Mouse (Mus musculus) olfactory bulb, adult 2 months (tissue): Measurements from ENCODE around the gene Nlk. TPM values are rescaled to one million over a fixed set of nuclear protein-coding genes. Genes with fewer than 3 reads are reported as not detected.
"Not testable (repeated sequence)": the region's sequence is repeated elsewhere in the genome, so short reads cannot be mapped to it uniquely, and the experiment has no call there.

Source experiments
- H3K27ac ChIP-seq: fragments of 200-500 bp; 2 replicates; pipeline ENCODE4 v1.5.1; 2012; ENCODE audit warnings: low read depth, low read length; ENCODE audit not compliant: insufficient read depth
- H3K4me1 ChIP-seq: fragments of 200-500 bp; 2 replicates; pipeline ENCODE4 v1.6.1; 2012; ENCODE audit warnings: low read length; ENCODE audit not compliant: control insufficient read depth, insufficient read depth
- H3K4me3 ChIP-seq: fragments of 200-500 bp; 2 replicates; pipeline ENCODE4 v1.5.1; 2012; ENCODE audit warnings: mild to moderate bottlenecking, low read depth, low read length, moderate library complexity; ENCODE audit not compliant: insufficient read depth
- CTCF ChIP-seq: fragments of 200-500 bp; IDR thresholded peaks from 2 replicates; pipeline ENCODE4 v1.5.1; 2012; ENCODE audit warnings: low read depth, mild to moderate bottlenecking, low read length, moderate library complexity; ENCODE audit not compliant: insufficient read depth
- POLR2A ChIP-seq: fragments of 200-500 bp; IDR thresholded peaks from 2 replicates; pipeline ENCODE4 v1.6.1; 2012; ENCODE audit warnings: mild to moderate bottlenecking, low read depth, low read length, moderate library complexity; ENCODE audit not compliant: insufficient read depth
- WGBS: fragments of 180-500 bp; shearing (Covaris S2); methylation state at CpG from one replicate; pipeline ENCODE4 v1.1.7; 2018; 5-methylcytosine and 5-hydroxymethylcytosine counted together
- polyA plus RNA-seq: library from polyadenylated mRNA; stranded (reverse); fragments of >200 nt; gene quantifications from 2 replicates; pipeline ENCODE4 v1.2.4, GENCODE M21; 2012; ENCODE audit warnings: low replicate concordance; ENCODE audit not compliant: missing spikeins, insufficient read depth, insufficient read length

Nlk gene
- polyA plus RNA-seq, 1 experiment: not detected

DNA sequence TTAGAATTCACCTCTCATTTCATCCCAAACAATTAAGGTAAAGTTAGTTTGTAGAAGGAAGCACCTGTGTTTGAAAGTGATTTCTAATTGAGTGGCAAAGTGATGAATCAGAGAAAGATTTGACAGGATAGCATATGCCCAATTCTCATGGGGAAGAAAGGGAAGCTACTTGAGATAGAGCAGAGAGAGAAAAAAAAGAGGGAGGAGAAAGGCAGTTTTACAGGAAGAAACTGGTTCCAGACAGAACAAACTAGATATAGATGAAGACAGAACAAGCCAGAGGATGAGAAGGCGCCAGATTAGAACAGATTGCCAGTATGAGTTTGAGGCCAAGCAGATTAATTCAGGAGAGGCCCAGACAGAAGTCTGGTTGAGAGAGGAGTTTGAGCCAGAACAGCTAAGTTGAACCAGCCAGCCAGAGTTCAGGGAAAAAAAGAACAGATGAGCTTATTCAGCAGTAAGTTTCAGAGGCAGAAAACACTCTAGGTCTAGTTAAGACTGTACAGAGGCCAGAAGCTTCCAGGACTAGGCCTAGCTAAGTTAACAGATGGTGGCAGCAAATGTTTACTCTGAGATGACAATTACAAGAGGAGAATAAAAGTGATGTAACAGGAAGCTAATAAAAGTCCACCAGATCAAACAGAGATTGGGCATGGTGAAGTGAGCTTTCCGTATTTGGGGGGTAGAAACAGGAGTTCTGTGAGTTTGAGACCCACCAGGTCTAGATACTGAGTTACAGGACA is 149.3 kb downstream of the Nlk start:
- Histone ChIP-seq H3K4me1 (no peaks in the 10 kb centered on the region), H3K4me3 (no peak overlapping the region), H3K27ac (no peak overlapping the region)
- TF ChIP-seq CTCF (no peak), POLR2A (no peak)
- 99% methylated on average over 2 of the region's 2 CpGs for WGBS

DNA sequence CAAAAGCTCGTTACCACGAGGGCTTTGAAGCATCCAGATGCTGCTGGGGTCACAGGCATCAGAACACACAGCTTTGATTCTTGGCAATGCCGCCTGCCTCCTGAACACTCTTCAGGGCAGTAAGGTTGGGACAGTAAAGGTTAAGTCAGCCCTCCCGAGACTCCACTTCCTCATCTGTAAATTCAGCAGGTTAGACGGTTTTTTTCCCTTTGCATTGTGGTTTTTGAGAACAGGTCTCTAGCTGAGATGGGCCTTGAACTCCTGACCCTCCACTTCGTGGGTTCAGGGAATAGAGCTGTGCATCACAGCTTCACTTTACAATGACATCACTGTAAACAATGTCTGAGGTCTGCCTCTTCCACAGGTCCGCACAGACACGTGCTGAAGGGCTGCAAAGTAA is 152.0 kb downstream of the Nlk start:
- WGBS: 71% methylated on average over 8 of the region's 8 CpGs
- Histone ChIP-seq H3K4me1 (no peaks in the 10 kb centered on the region), H3K4me3 (no peak overlapping the region), H3K27ac (no peak overlapping the region)
- TF ChIP-seq POLR2A (no peak), CTCF (no peak)

DNA sequence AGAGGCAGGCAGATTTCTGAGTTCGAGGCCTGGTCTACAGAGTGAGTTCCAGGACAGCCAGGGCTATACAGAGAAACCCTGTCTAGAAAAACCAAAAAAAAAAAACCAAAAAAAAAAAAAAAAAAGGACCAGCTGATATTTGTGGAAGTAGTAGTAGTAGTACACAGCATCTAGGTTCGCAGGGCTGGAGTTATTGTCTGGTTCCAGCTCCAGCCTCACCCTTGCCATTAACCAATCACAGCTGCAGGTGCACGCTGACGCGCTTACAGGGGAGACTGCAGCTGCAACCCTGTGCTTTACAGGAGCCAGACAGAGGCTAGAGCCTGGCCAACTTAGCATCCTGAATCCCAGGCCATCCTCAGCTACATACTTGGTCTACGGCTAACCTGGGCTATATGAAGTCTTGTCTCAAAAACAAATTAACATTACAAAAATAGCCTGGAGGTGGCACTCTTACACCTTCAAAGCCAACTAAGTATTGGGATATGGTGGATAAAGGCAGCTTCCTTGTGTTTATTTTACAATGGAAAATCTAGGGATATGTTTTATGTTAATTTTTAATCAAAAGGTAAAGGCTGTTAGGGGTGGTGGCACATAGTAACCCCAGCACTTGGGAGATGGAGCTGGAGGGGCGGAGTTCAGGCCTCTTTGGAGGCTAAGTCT is 152.6 kb downstream of the Nlk start:
- Histone ChIP-seq H3K27ac (no peak overlapping the region), H3K4me1 (no peaks in the 10 kb centered on the region), H3K4me3 (no peak overlapping the region)
- 87% methylated on average over 7 of the region's 7 CpGs for WGBS
- TF ChIP-seq POLR2A: no peak
- no peak for TF ChIP-seq CTCF

DNA sequence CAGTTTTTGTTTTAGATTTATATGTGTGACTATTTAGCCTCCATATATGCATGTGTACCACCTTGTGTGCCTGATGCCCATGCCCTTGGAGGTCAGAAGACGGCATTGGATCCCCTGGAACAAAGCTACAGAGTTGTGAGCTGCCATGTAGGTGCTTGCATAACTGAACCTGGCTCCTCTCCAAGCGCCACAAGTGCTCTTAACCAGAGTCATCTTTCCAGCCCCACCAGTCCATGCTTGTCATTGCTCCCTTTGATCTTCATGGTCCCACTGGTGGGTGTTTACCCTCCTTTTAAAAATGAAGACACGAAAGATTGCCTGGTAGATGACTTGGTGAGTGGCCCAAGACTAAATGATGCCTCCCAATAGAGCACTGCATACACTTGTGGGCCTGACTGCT is 156.8 kb downstream of the Nlk start:
- Histone ChIP-seq H3K4me1 (peaks cover 10% of the 10 kb centered on the region), H3K27ac (no peak overlapping the region), H3K4me3 (no peak overlapping the region)
- 85% methylated on average over 3 of the region's 3 CpGs for WGBS
- TF ChIP-seq CTCF (no peak), POLR2A (no peak)

DNA sequence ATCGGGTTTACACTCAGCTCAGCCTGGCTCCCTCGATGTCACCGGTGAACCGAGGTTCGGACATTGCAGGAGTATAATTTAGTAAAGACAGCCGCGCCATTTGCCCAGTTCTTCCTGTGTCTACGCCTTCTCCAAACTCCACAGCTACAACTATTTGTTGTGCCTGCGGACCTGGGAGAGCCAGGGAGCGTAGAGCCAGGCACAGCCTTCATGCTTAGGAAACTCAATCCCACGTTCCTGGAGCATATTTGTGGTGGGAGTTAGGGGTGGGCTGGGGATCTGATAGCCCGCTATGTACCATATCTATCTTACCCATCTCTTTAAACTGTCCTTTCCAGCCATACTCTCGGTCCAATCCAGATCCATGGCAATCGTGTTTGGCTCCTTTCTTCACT is 160.5 kb downstream of the Nlk start:
- H3K4me1 ChIP-seq: peaks cover 10% of the 10 kb centered on the region
- peak overlapping the region; percentile 96 for H3K4me3 ChIP-seq
- 1% methylated on average over 14 of the region's 14 CpGs for WGBS
- 0 out of 2 replicates have a peak overlapping the region, but pooled peaks have one; percentile 34 for H3K27ac ChIP-seq
- TF ChIP-seq POLR2A: no peak
- no peak for TF ChIP-seq CTCF

DNA sequence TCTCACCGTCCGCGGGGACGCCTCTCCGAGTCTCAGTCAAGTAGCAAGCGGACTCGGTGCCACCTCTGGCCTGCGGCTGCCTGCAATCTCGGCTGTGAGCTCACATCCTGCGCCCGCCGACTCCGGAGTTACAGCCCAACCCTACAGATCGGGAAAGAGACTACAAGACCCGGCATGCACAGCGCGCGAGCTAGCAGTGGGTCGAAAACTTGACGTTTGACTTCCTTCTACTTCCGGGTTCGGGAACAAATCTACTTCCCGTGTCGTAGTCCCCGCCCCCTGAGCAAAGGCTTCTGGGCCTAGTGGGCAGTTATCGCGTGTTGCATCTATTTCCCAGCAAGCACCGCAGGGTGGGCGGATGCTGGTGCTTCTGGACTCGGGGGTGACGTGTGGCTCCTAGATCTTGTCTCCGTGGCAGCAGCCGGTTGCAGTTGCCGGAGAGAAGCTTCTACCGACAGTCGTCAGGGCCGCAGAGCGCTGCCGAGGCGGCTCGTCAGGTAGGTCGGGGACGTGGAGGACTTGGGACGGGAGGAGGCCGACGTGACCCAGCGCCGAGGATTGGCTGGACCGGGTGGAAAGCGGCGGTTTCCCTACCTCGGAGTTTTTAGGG is 161.0 kb downstream of the Nlk start, which contains the start of the genes Tnfaip1 and Ift20:
Gene Tnfaip1, minus strand, starts transcription at position 253 of the 610 bp plus-strand sequence.
Gene Ift20, plus strand, starts transcription at position 282 of the 610 bp plus-strand sequence.
- H3K4me3 ChIP-seq: peak within 1 kb of the TSS; percentile 96
- peak within 1 kb of the TSS; percentile 63 for H3K27ac ChIP-seq
- H3K4me1 ChIP-seq: peaks cover 10% of the 10 kb centered on the region
- TF ChIP-seq CTCF (no peak), POLR2A (peak; percentile 72)
- under 1% methylated on average over 52 of the region's 52 CpGs for WGBS

DNA sequence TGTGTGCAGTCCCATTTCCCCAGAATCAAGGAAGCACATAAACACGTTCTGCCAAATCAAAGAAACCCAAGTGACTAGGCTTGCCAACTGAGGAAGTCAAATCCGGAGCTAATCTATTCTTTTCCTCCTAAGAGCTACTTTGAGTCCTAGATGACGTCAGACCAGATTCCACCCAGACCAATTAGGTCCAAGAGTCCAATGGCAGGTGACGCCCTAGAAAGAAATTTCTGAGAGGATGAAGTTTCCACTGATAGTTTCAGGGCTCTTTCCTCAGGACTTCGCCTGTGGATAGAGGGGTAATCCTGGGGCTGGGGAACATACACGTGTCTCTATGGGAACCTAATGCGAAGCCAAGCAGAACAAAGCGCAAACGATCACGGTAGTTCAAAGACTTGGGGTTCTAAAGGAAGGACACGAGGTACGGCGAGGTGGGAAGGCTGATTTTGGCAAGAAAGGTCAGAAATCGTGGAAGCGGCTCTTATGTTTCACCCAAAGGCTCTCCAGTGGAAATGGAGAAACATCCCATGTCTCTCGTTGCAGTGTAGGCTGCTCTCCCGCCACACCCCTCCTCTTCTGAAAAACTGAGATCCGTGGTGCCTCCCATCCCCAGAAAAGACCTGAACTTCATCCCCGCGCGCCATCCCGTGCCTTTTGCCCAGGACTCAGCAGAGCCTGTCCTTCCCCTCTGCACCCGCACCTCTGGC is 161.6 kb downstream of the Nlk start:
- peak overlapping the region; percentile 63 for H3K27ac ChIP-seq
- H3K4me1 ChIP-seq: peaks cover 10% of the 10 kb centered on the region
- WGBS: under 1% methylated on average over 23 of the region's 23 CpGs
- TF ChIP-seq CTCF (no peak), POLR2A (no peak)
- H3K4me3 ChIP-seq: peak overlapping the region; percentile 64

DNA sequence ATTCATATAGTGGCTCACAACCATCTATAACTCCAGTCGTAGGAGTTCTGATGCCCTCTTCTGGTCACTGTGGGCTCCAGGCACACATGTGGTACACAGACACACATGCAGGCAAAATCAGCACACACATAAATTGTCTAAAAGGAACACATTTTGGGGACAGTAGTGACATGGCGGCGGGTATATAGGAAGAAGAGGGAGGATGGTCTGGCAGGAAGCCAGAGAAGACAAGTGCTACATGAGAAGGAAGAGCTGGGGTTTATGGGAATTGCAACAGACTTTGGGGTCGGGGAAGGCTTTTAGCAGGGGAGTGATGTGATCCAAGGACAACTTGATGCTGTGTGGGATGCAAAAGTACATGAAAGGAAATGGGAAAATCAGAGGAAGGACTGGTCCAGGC is 162.7 kb downstream of the Nlk start:
- TF ChIP-seq POLR2A (no peak), CTCF (no peak)
- no peak overlapping the region for H3K27ac ChIP-seq
- peaks cover 10% of the 10 kb centered on the region for H3K4me1 ChIP-seq
- WGBS: 67% methylated on average over 4 of the region's 4 CpGs
- no peak overlapping the region for H3K4me3 ChIP-seq

DNA sequence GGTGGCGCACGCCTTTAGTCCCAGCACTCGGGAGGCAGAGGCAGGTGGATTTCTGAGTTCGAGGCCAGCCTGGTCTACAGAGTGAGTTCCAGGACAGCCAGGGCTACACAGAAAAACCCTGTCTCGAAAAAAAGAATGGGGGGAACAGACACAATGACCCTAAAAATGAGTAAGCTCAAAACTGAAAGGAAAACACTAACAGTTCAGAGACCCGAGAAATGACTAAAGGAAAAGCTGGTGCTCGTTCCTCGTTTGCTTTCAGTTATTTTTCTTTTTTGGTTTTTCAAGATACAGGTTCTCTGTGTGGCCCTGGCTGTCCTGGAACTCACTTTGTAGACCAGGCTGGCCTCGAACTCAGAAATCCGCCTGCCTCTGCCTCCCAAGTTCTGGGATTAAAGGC is 165.7 kb downstream of the Nlk start:
- not testable (repeated sequence) for H3K27ac ChIP-seq, H3K4me1 ChIP-seq, H3K4me3 ChIP-seq
- 97% methylated on average over 10 of the region's 10 CpGs for WGBS
